Mouse (Mus musculus): Measurements from ENCODE around the gene Tenm2.

Gene Tenm2

GRCm38 (mm10) chr11:36997668-36998067 is 238.1 kb downstream of the Tenm2 start:
- no peak for TF ChIP-seq GATA4 (IDR thresholded peaks at IDR 0.05; ENCODE audit: insufficient replicate concordance, low read length)

DNA sequence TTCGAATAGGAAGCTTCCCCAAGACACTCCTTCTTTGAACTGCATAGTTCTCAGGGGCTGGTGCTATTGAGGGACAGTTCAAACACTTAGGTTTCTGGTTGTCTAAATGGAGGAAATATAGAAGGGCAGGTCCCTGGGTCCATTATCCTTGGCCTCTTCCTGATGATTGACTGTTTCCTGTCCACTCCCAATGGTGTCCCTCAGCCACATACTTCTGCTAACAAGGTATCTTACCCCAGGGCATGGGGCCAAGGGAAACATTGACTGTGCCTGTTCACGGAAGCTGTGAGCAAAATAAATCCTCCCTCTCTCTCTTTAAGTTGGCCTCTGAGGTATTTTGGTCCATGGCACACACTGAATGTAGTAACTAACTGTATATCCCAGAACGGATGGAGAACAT is 244.9 kb downstream of the Tenm2 start:
- TF ChIP-seq GATA4 (IDR thresholded peaks at IDR 0.05; ENCODE audit: insufficient replicate concordance, low read length): no peak

DNA sequence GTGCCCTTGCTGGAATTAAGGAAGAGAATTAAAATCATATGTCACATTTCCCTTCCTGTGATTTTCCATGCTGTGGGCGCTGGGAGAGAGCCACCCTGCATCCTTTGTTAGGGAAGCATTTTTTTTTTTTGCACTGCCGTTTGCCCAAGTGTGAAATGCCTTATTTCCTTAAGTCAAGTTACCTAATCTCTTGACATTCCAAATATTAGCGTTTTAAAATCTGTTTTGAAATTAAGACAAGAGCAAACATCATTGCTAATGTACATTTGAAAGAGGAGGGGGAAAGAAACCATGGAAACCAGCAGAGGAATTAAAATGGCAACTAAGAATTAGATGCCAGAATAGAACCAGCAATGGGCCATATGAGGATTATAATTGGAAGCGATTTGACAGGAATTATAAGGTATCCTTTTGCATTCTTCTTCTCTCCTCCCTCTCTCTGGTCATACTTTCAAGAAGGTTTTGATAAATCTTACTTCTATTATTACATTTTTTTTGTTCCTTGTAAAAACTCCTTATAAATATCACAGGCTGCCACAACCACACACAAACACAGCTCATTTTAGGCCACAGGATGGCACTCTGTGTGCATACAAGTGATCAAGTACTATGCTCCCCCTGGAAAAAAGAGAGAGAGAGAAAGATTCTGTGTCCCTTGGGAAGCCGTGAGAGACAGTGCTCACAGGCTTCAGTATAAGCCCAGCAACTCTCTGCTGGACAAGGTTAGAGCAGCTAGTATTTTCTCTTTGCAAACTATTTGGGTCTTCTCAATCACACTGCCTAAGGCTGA is 246.8 kb downstream of the Tenm2 start:
- no peak for TF ChIP-seq GATA4 (IDR thresholded peaks at IDR 0.05; ENCODE audit: insufficient replicate concordance, low read length)

DNA sequence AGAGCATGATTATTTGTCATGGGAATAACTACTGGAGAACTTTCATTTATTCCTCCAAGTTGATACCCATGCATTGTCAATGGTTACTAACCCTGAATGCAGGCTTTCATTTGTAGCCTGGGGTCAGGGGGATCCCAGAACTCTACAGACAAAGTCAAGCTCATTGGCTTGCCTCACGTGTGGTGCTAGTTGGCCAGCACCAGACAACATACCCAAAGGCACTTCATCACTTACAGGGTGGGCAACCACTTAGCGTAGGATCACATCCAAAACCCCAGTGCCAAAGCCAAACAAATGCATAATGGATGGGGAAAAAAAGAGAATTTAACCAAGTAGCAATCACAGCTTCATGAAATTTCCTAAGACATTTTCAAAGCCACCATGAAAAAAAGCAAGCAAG is 261.6 kb downstream of the Tenm2 start:
- TF ChIP-seq GATA4 (IDR thresholded peaks at IDR 0.05; ENCODE audit: insufficient replicate concordance, low read length): no peak

DNA sequence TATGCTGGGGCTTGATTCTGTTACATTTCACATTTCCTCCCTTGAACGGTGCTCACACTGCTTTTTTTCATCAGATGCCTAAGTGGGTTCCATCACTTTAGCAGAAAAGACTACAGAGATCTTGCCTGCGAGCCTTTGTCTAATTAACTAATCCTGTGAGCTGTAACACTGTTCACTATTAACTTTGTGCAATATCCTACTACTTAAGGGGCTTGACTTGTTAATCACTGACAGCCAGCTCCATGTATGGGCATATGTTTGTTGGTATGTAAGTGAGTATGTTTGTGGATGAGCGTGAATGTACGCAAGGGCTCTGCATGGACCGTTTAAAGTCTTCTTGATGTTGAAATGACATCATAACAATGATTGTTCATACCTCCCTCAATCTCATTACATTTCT is 277.7 kb downstream of the Tenm2 start:
- no peak for TF ChIP-seq GATA4 (IDR thresholded peaks at IDR 0.05; ENCODE audit: insufficient replicate concordance, low read length)

GRCm38 (mm10) chr11:36941429-36941828 is 294.3 kb downstream of the Tenm2 start:
- TF ChIP-seq GATA4 (IDR thresholded peaks at IDR 0.05; ENCODE audit: insufficient replicate concordance, low read length): no peak

DNA sequence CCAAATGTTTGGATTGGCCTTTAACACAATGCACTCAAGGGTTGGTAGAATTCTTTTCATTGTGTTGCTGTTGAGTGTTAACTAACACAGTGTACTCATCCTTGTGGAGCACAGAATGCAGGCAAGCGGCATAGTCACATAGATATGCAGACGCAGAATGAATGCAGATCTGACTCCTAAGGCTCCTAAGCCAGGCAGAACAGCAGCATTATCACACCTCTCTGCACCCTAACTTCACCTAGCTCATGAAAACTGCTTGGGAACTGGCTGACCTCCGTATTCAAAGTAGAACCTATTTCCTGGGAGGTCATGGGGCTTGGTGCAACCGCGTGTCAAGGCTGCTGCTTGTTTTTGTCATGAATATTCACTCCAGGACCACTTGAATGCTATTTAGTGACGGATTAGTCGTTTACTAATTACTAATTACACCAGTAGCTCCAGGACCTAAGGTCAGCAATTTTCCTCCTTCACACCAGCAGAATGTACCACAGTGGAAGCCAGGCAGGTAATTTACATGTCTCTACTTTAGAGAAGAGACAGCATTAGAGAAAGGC is 295.1 kb downstream of the Tenm2 start:
- TF ChIP-seq GATA4 (IDR thresholded peaks at IDR 0.05; ENCODE audit: insufficient replicate concordance, low read length): no peak

DNA sequence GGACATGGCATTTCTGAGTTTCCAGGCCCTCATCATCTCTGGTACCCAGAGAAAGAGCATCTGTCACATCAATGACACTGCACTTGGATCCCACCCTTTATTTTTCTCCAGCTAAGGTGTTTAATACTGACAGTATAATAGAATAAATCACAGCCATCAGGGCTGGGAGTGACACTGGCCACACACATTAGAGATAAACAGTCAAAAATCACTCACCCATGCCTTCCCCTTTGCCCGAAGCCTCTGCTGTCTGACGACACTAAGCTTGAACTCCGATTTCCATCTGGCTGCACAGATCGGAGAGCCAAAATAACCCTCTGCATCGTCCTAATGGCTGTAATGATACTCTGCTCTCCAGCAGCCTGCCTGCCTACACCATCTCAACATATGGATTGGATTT is 305.9 kb downstream of the Tenm2 start:
- TF ChIP-seq GATA4 (IDR thresholded peaks at IDR 0.05; ENCODE audit: insufficient replicate concordance, low read length): no peak

DNA sequence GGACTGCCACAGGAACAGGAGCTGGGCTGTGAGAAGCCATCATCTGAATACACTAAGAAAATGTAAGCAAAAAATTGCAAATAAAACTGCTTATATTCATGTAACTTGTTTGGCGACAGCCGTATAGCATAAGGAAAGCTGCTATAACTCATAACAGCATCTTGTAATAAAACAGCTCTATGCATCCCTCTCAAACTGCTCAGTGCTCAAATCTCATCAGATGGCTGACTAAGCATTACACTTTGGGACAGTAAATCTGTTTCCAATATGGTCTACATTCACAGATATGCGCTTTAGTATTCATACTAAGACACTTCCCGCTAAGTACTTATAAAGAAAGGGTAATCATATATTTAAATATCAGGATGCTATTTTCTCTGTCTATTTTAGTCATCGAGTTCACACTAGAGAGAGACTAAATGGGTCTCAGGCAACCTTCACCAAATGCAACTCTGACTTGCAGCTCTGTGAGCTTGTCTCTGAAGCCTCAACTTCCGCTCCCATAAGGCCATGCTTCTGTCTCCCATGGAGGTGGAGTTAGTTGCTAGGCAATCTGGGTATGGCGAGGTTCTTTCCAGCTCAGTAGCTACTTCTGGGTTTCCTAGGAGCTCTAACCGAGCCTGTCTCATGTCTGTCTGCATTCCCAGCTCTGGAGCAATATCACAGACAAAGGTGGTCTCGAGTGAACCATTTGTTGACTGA is 308.9 kb downstream of the Tenm2 start:
- TF ChIP-seq GATA4 (IDR thresholded peaks at IDR 0.05; ENCODE audit: insufficient replicate concordance, low read length): no peak

DNA sequence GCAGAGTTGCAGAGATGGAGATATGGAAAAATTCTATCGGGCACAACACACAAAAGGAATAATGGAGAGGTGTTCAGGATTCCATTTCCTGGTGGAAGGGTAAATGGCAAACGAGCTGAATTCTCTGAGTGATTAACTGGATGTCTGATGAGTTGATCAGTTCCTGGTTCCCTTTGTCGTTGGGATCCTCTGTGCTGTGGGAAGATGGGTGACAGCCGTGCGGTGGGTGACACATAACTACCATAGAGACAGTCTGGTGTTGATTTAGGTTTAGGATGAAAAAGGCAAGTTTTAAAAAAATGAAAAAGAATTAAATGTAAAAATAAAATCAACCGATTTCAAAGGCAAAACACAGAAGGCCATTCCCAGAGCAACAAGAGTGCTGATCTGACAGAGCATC is 316.5 kb downstream of the Tenm2 start:
- no peak for TF ChIP-seq GATA4 (IDR thresholded peaks at IDR 0.05; ENCODE audit: insufficient replicate concordance, low read length)

DNA sequence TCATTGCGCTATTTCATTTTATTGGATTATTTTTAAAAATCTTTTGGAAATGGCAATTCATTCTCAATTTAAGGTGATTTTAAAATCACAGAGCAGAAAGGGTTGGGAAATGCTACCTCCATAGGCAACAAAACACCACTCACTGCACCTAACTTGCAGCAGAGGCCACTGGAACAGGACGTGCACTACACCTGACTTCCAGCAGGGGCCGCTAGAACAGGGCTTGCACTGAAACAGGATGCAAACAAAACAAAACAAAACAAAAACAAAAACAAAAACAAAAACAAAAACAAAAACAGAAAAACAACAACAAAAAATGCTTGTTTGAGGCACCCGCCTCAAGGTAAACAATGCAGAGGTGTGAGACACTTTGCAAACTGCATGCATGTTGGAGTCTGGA is 324.4 kb downstream of the Tenm2 start:
- no peak for TF ChIP-seq GATA4 (IDR thresholded peaks at IDR 0.05; ENCODE audit: insufficient replicate concordance, low read length)

DNA sequence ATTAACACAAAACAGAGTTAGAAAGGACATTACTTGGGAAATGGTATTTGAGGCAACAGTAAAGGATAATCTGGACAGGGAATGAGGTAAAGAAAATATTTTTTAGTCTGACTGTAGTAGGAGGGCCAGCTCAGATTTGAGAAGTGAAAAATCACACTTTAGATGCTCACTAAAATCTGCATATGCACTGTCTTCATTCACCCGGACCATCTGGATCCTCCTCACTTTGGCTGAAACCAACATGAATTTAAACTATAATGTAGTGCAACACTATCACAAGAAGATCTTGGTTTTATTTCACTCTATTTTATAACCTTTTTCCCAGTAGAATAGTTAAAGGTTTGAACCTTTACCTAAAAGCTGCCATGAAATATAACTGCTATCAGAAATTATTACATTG is 326.7 kb downstream of the Tenm2 start:
- no peak for TF ChIP-seq GATA4 (IDR thresholded peaks at IDR 0.05; ENCODE audit: insufficient replicate concordance, low read length)

DNA sequence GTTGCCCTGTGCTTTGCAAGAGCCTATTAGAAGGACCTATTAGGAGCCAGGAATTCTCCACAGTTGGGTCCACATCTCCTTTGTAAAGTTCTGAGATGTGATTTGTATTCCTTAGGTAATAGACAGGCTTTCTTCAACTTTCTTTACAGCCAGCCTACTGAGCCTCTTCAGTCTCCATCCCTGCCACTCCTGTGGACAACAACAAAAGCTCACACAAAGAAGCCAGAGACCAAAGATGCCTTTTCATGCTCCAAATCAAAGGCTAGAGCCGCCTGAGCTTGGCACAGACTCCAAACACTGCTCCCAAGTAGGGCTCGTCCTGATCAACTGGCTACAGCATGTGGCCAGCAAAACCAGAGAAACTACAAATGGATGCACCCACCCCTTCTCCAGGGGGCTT is 333.5 kb downstream of the Tenm2 start:
- TF ChIP-seq GATA4 (IDR thresholded peaks at IDR 0.05; ENCODE audit: insufficient replicate concordance, low read length): no peak

- no peak for TF ChIP-seq GATA4 (IDR thresholded peaks at IDR 0.05; ENCODE audit: insufficient replicate concordance, low read length)
Observed at GRCm38 (mm10) chr11:36893061-36893460, 342.7 kb downstream of the Tenm2 start.

- TF ChIP-seq GATA4 (IDR thresholded peaks at IDR 0.05; ENCODE audit: insufficient replicate concordance, low read length): no peak
Observed at GRCm38 (mm10) chr11:36891106-36891505, 344.7 kb downstream of the Tenm2 start.

- no peak for TF ChIP-seq GATA4 (IDR thresholded peaks at IDR 0.05; ENCODE audit: insufficient replicate concordance, low read length)
Observed at GRCm38 (mm10) chr11:36887490-36887889, 348.3 kb downstream of the Tenm2 start.
